Mouse (Mus musculus): ENCODE data around the gene Elp4. TPM values are rescaled to one million over a fixed set of nuclear protein-coding genes. Genes with fewer than 3 reads are reported as not detected.

The Elp4 gene
- polyA plus RNA-seq, 1 experiment from 2014 or later: 42.1 TPM

- 47% methylated on average over 5 of the region's 5 CpGs for WGBS
Measured at GRCm38 (mm10) chr2:105665491-105666250, 238.7 kb downstream of the Elp4 start.

GRCm38 (mm10) chr2:105664996-105665395 is 239.4 kb downstream of the Elp4 start:
- ATAC-seq (replicated peaks): no peak
- 32% methylated on average over 5 of the region's 5 CpGs for WGBS
- no peak overlapping the region for H3K4me3 ChIP-seq
- H3K9me3 ChIP-seq: no peaks in the 10 kb centered on the region
- peaks cover 70% of the 10 kb centered on the region for H3K27me3 ChIP-seq
- H3K27ac ChIP-seq (replicated peaks): no peak overlapping the region
- peaks cover 52% of the 10 kb centered on the region for H3K4me1 ChIP-seq
- no peak overlapping the region for H3K9ac ChIP-seq (replicated peaks)
- H3K36me3 ChIP-seq: no peaks in the 10 kb centered on the region
- no peak overlapping the region for H3K4me2 ChIP-seq (replicated peaks)

More at GRCm38 (mm10) chr2:105665491-105666250, 238.7 kb downstream of the Elp4 start:
- no peaks in the 10 kb centered on the region for H3K9me3 ChIP-seq
- ATAC-seq (replicated peaks): no peak
- no peak overlapping the region for H3K9ac ChIP-seq (replicated peaks)
- H3K4me3 ChIP-seq: no peak overlapping the region
- H3K27me3 ChIP-seq: peaks cover 71% of the 10 kb centered on the region
- H3K36me3 ChIP-seq: no peaks in the 10 kb centered on the region
- H3K27ac ChIP-seq (replicated peaks): no peak overlapping the region
- H3K4me1 ChIP-seq: peaks cover 49% of the 10 kb centered on the region
- H3K4me2 ChIP-seq (replicated peaks): no peak overlapping the region

- no peak for ATAC-seq (replicated peaks)
- Histone ChIP-seq H3K9me3 (no peaks in the 10 kb centered on the region), H3K36me3 (no peaks in the 10 kb centered on the region), H3K9ac (replicated peaks) (no peak overlapping the region), H3K27ac (replicated peaks) (no peak overlapping the region), H3K4me2 (replicated peaks) (no peak overlapping the region), H3K4me3 (no peak overlapping the region), H3K4me1 (peaks cover 38% of the 10 kb centered on the region), H3K27me3 (peaks cover 77% of the 10 kb centered on the region)
- WGBS: 27% methylated on average over 10 of the region's 10 CpGs
Measured at GRCm38 (mm10) chr2:105663101-105663511, 241.3 kb downstream of the Elp4 start.

- H3K4me2 ChIP-seq (replicated peaks): no peak overlapping the region
Measured at GRCm38 (mm10) chr2:105662606-105663005, 241.8 kb downstream of the Elp4 start.

GRCm38 (mm10) chr2:105662121-105662520 is 242.2 kb downstream of the Elp4 start:
- WGBS: 8% methylated on average over 16 of the region's 16 CpGs
- H3K4me3 ChIP-seq: no peak overlapping the region
- ATAC-seq (replicated peaks): no peak

More at GRCm38 (mm10) chr2:105662606-105663005, 241.8 kb downstream of the Elp4 start:
- no peak overlapping the region for H3K4me3 ChIP-seq
- no peak overlapping the region for H3K27ac ChIP-seq (replicated peaks)
- peaks cover 72% of the 10 kb centered on the region for H3K27me3 ChIP-seq
- ATAC-seq (replicated peaks): no peak
- peaks cover 33% of the 10 kb centered on the region for H3K4me1 ChIP-seq
- WGBS: 12% methylated on average over 7 of the region's 7 CpGs
- no peak overlapping the region for H3K9ac ChIP-seq (replicated peaks)
- no peaks in the 10 kb centered on the region for H3K9me3 ChIP-seq
- H3K36me3 ChIP-seq: no peaks in the 10 kb centered on the region

GRCm38 (mm10) chr2:105661623-105662066 is 242.7 kb downstream of the Elp4 start:
- H3K36me3 ChIP-seq: no peaks in the 10 kb centered on the region
- ATAC-seq (replicated peaks): peak; percentile 59; the same call in 1 of the 2 replicates
- H3K9ac ChIP-seq (replicated peaks): no peak overlapping the region
- 2% methylated on average over 18 of the region's 18 CpGs for WGBS
- H3K27me3 ChIP-seq: peaks cover 72% of the 10 kb centered on the region
- no peak overlapping the region for H3K27ac ChIP-seq (replicated peaks)
- no peaks in the 10 kb centered on the region for H3K9me3 ChIP-seq
- H3K4me1 ChIP-seq: peaks cover 23% of the 10 kb centered on the region
- peak overlapping the region; percentile 37 for H3K4me2 ChIP-seq (replicated peaks)
- H3K4me3 ChIP-seq: no peak overlapping the region

More at GRCm38 (mm10) chr2:105662121-105662520, 242.2 kb downstream of the Elp4 start:
- Histone ChIP-seq H3K4me2 (replicated peaks) (no peak overlapping the region), H3K9me3 (no peaks in the 10 kb centered on the region), H3K4me1 (peaks cover 28% of the 10 kb centered on the region), H3K9ac (replicated peaks) (no peak overlapping the region), H3K27me3 (peaks cover 72% of the 10 kb centered on the region), H3K27ac (replicated peaks) (no peak overlapping the region), H3K36me3 (no peaks in the 10 kb centered on the region)

- ATAC-seq (replicated peaks): peak; percentile 1; the same call in 1 of the 2 replicates
- H3K4me2 ChIP-seq (replicated peaks): peak overlapping the region; percentile 37
- no peaks in the 10 kb centered on the region for H3K9me3 ChIP-seq
- H3K4me3 ChIP-seq: peak overlapping the region; percentile 19; the same call in 1 of the 2 replicates
- peaks cover 23% of the 10 kb centered on the region for H3K4me1 ChIP-seq
- H3K27ac ChIP-seq (replicated peaks): no peak overlapping the region
- no peak overlapping the region for H3K9ac ChIP-seq (replicated peaks)
- H3K27me3 ChIP-seq: peaks cover 67% of the 10 kb centered on the region
- WGBS: 2% methylated on average over 25 of the region's 26 CpGs
- H3K36me3 ChIP-seq: no peaks in the 10 kb centered on the region
Measured at GRCm38 (mm10) chr2:105660874-105661622, 243.3 kb downstream of the Elp4 start.

GRCm38 (mm10) chr2:105659926-105660873 is 244.2 kb downstream of the Elp4 start:
- 3% methylated on average over 41 of the region's 41 CpGs for WGBS
- Histone ChIP-seq H3K9ac (replicated peaks) (0 out of 2 replicates have a peak overlapping the region, but pooled peaks have one; percentile 16), H3K4me2 (replicated peaks) (peak overlapping the region; percentile 37), H3K36me3 (no peaks in the 10 kb centered on the region), H3K4me3 (peak overlapping the region; percentile 19), H3K9me3 (no peaks in the 10 kb centered on the region), H3K27ac (replicated peaks) (no peak overlapping the region), H3K27me3 (peaks cover 59% of the 10 kb centered on the region), H3K4me1 (peaks cover 23% of the 10 kb centered on the region)
- peak; percentile 73 for ATAC-seq (replicated peaks)

GRCm38 (mm10) chr2:105659350-105659749 is 245.0 kb downstream of the Elp4 start:
- ATAC-seq (replicated peaks): no peak
- Histone ChIP-seq H3K27me3 (peaks cover 51% of the 10 kb centered on the region), H3K9ac (replicated peaks) (no peak overlapping the region)

GRCm38 (mm10) chr2:105656456-105656855 is 247.9 kb downstream of the Elp4 start:
- no peaks in the 10 kb centered on the region for H3K9me3 ChIP-seq
- no peak overlapping the region for H3K4me2 ChIP-seq (replicated peaks)
- ATAC-seq (replicated peaks): no peak
- H3K27ac ChIP-seq (replicated peaks): no peak overlapping the region
- H3K27me3 ChIP-seq: peaks cover 34% of the 10 kb centered on the region
- no peak overlapping the region for H3K9ac ChIP-seq (replicated peaks)
- no peak overlapping the region for H3K4me3 ChIP-seq
- peaks cover 15% of the 10 kb centered on the region for H3K4me1 ChIP-seq
- H3K36me3 ChIP-seq: no peaks in the 10 kb centered on the region
- 89% methylated on average over 8 of the region's 8 CpGs for WGBS

More at GRCm38 (mm10) chr2:105659350-105659749, 245.0 kb downstream of the Elp4 start:
- Histone ChIP-seq H3K9me3 (no peaks in the 10 kb centered on the region), H3K4me1 (peaks cover 23% of the 10 kb centered on the region), H3K27ac (replicated peaks) (no peak overlapping the region), H3K36me3 (no peaks in the 10 kb centered on the region), H3K4me3 (peak overlapping the region; percentile 19; the same call in 1 of the 2 replicates), H3K4me2 (replicated peaks) (peak overlapping the region; percentile 37; the same call in 1 of the 2 replicates)
- 18% methylated on average over 9 of the region's 9 CpGs for WGBS
